Mouse (Mus musculus): ENCODE measurements at regions not wholly inside any gene's neighbourhood (a gene's known extent, or its start where the extent isn't known, plus 50 kb on each side); places are given as distances from the start of the nearest gene placed in this dataset.

DNA sequence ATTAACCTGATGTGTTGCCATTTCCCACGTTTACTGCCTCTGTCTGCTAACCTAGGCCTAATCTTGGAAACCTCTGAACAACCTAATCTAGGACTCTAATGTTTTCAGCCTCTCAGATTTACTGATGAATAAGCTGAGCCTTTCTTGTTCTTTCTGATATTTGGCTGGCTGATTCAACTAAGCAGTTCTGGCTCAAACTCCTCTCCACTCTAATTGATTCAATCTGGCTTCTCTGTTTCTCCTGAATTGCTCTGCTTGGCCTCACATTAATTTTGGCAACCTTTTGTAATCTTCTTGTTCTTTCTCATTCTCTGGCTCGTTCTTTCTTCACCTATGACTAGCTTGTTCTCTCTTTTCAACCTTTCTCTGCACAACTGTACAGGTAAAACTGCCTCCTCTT is 1561.2 kb upstream of the Zeb2 start:
- Histone ChIP-seq H3K9ac (no peak overlapping the region), H3K27ac (no peak overlapping the region), H3K27me3 (replicated peaks) (no peaks in the 10 kb centered on the region), H3K4me2 (replicated peaks) (no peak overlapping the region), H3K36me3 (no peaks in the 10 kb centered on the region), H3K4me3 (replicated peaks) (no peak overlapping the region), H3K4me1 (replicated peaks) (no peaks in the 10 kb centered on the region), H3K9me3 (no peaks in the 10 kb centered on the region)
- 59% methylated on average over 2 of the region's 2 CpGs for WGBS
- ATAC-seq: no peak

DNA sequence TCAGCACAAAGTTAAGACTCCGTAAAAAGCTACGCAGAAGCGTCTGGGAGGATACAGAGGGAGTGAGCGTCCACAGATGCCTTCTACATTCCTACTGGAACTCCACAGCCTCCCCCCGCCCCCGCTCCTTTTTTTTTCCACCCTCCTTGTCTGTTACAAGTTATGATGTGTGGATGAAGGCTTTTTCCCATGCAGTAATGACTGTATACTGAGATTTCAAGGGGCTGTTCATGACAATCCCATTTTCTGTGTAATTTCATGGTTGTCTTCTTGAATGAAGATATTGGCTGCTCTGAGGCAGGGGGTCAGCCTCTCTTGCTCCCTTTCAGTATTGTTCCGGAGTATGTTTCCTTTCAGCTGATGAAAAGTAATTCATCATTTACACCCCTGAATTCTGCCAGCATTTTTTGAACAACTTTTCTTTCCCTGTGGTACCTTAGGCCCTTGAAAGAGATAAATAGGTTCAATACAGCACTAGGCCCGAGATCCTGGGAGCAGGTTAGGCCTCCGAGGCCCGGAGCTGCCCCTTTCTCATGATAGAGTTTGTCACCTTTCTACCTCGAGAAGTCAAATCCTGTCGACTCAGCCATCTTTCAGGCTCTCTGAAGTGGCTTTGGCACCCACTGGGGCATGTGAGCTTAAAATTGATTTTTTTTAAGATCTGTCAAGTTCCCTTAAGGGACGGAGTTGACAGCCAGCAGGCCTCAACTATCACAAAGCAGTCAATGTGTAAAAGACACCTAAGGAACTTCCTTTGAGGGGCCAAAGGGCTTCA is 1552.5 kb upstream of the Zeb2 start:
- Histone ChIP-seq H3K27me3 (replicated peaks) (no peaks in the 10 kb centered on the region), H3K9ac (no peak overlapping the region), H3K27ac (no peak overlapping the region), H3K36me3 (no peaks in the 10 kb centered on the region), H3K4me3 (replicated peaks) (no peak overlapping the region), H3K9me3 (no peaks in the 10 kb centered on the region), H3K4me1 (replicated peaks) (no peaks in the 10 kb centered on the region), H3K4me2 (replicated peaks) (no peak overlapping the region)
- ATAC-seq: no peak
- WGBS: 73% methylated on average over 13 of the region's 13 CpGs

DNA sequence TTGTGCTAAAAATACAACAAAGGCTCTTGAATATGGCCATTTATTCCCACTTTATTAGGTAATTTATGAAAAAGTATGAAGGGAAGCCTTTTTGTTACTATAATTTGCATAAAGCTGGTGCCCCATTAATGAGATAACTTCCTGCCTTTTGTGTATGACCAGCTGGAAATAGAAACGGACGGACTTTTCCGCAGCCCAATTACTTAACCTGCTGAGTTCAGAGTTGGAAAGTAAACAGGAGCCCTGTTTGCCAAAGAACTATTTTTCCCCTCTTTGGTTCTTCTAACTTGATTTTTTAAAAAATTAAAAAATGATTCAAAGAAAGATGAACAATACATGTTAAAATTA is 1549.8 kb upstream of the Zeb2 start:
- Histone ChIP-seq H3K36me3 (no peaks in the 10 kb centered on the region), H3K27me3 (replicated peaks) (no peaks in the 10 kb centered on the region), H3K27ac (no peak overlapping the region), H3K4me3 (replicated peaks) (no peak overlapping the region), H3K4me1 (replicated peaks) (no peaks in the 10 kb centered on the region), H3K9me3 (no peaks in the 10 kb centered on the region), H3K9ac (no peak overlapping the region), H3K4me2 (replicated peaks) (no peak overlapping the region)
- ATAC-seq: no peak
- 66% methylated on average over 3 of the region's 3 CpGs for WGBS

DNA sequence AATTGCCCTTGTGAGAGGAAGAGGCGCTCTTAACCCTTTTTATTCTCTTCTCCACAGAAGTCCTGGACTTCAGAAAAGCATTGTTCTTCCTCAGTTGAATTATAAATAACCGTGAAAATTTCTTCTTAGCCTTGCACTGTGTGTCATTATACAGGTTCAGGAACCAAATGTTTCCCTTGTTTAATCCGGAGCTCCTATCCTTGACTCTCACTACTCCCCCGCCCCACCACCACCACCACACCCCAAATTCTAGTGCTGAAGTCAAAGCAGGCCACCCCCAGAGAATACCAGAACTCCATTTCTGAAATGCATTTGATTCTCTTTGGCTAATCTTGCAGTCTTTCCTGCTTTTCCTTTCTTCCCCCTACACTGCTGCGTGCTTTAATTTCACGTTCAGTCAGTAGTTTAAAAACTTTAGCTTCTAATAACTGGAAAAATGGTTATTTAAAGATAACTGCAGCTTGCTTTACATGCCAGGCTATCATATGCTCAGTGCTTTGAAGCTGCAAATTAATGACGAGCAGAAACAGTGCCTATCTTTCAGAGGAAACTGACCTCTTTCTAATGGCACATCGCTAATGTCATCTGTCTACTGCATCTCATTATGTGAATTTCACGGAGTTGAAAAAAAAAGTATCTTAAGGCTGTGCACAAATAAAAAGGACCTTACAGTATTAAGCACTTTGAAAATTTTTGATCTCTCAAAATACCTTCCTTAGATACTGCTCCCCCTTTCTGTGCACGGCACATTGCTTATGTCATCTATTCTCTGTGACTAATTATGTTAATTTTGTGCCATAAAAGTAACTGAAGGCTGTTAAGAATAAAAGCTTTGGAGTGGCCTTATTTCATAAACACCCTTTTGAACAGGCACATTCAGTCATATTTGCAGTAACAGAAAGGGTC is 1549.1 kb upstream of the Zeb2 start:
- Histone ChIP-seq H3K9ac (no peak overlapping the region), H3K4me2 (replicated peaks) (no peak overlapping the region), H3K36me3 (no peaks in the 10 kb centered on the region), H3K9me3 (no peaks in the 10 kb centered on the region), H3K27me3 (replicated peaks) (no peaks in the 10 kb centered on the region), H3K4me3 (replicated peaks) (no peak overlapping the region), H3K4me1 (replicated peaks) (no peaks in the 10 kb centered on the region), H3K27ac (no peak overlapping the region)
- WGBS: 68% methylated on average over 10 of the region's 10 CpGs
- no peak for ATAC-seq

DNA sequence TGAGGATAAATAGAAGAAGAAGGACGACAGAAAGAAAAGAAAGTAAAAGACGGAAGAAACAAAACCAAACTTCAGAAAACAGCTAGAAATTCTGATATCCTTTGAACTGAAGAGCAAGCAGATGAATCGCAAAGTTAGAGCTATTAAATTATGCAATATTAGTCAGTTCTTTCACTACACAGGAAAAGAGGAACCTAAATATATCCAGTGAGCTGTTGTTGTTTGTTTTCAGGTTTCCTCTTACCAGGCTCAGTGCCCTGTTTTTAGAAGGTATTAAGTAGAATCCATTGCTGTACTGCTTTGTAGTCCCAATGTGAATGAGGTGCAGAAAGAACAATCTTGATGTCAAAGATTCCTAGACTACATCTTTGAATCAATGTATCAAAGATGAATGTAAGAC is 1544.7 kb upstream of the Zeb2 start:
- Histone ChIP-seq H3K4me3 (replicated peaks) (no peak overlapping the region), H3K4me2 (replicated peaks) (no peak overlapping the region), H3K9me3 (no peaks in the 10 kb centered on the region), H3K36me3 (no peaks in the 10 kb centered on the region), H3K27ac (no peak overlapping the region), H3K4me1 (replicated peaks) (no peaks in the 10 kb centered on the region), H3K9ac (no peak overlapping the region), H3K27me3 (replicated peaks) (no peaks in the 10 kb centered on the region)
- ATAC-seq: no peak
- 79% methylated on average over 3 of the region's 3 CpGs for WGBS

DNA sequence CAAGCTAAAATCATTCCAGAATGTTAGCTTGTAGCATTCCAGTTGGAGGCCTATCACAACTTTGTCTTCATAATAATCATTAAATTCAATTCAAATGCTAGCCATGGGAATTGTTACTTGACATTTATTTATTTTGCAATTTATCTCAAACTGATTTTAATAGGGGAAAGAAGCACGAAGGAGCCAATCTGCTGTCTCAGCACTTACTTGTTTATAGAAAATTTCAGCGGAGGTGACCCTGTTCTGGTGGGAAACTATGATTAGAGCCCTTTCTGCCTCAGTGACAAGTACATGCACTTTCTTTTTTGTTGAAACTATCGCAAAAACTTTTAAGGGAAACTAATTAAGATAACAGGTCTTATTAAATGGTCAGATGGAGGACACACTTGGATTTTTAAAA is 1543.4 kb upstream of the Zeb2 start:
- no peak for ATAC-seq
- H3K4me2 ChIP-seq (replicated peaks): no peak overlapping the region

DNA sequence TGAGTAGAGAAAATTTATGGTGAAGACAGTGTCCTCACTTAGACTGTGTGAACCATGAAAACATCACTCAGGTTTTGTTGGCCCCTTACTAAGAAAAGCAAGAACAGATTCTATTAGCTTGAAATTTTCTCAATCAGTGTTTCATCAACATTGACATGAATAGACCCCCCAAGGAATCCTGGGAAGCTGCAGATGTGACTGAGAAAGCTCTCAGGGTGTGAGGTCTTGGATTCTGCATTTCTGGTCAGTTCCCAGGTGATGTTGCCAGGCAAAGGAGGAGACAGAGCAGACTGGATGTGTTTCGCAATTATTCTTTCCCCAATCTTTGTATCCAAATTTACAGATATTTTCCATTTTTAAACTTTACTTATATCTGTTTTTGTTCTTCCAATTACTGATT is 1538.1 kb upstream of the Zeb2 start:
- no peak for ATAC-seq
- H3K4me3 ChIP-seq (replicated peaks): no peak overlapping the region
- no peaks in the 10 kb centered on the region for H3K4me1 ChIP-seq (replicated peaks)
- 95% methylated on average over 1 of the region's 1 CpGs for WGBS
- no peaks in the 10 kb centered on the region for H3K36me3 ChIP-seq
- no peak overlapping the region for H3K4me2 ChIP-seq (replicated peaks)
- H3K9ac ChIP-seq: no peak overlapping the region
- no peaks in the 10 kb centered on the region for H3K27me3 ChIP-seq (replicated peaks)
- H3K9me3 ChIP-seq: no peaks in the 10 kb centered on the region
- H3K27ac ChIP-seq: no peak overlapping the region

More for the DNA sequence above, 1543.4 kb upstream of the Zeb2 start:
- WGBS: 71% methylated on average over 3 of the region's 3 CpGs
- Histone ChIP-seq H3K27ac (no peak overlapping the region), H3K9ac (no peak overlapping the region), H3K27me3 (replicated peaks) (no peaks in the 10 kb centered on the region), H3K4me1 (replicated peaks) (no peaks in the 10 kb centered on the region), H3K4me3 (replicated peaks) (no peak overlapping the region), H3K9me3 (no peaks in the 10 kb centered on the region), H3K36me3 (no peaks in the 10 kb centered on the region)

DNA sequence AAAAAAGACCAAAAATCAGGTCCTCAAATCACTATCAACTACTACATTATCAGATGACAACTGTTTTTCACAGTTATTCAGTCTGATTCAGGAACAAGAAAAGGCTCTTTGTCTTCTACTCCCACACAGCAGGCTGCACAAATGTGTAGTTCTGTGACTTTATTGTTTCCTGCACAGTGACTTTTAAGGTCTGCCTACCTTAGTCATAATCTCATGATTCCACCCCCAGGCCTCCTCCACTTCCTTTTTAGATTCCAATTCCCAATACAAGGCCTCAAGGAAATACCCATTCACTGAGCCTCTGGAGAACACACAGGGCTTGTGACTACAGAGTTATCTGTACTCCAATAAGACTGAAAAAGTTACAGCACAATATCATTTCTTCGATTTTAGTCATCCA is 1535.4 kb upstream of the Zeb2 start:
- Histone ChIP-seq H3K9ac (no peak overlapping the region), H3K4me3 (replicated peaks) (no peak overlapping the region), H3K27ac (no peak overlapping the region), H3K9me3 (no peaks in the 10 kb centered on the region), H3K4me1 (replicated peaks) (no peaks in the 10 kb centered on the region), H3K4me2 (replicated peaks) (no peak overlapping the region), H3K36me3 (no peaks in the 10 kb centered on the region), H3K27me3 (replicated peaks) (no peaks in the 10 kb centered on the region)
- no peak for ATAC-seq
- 80% methylated on average over 1 of the region's 1 CpGs for WGBS

DNA sequence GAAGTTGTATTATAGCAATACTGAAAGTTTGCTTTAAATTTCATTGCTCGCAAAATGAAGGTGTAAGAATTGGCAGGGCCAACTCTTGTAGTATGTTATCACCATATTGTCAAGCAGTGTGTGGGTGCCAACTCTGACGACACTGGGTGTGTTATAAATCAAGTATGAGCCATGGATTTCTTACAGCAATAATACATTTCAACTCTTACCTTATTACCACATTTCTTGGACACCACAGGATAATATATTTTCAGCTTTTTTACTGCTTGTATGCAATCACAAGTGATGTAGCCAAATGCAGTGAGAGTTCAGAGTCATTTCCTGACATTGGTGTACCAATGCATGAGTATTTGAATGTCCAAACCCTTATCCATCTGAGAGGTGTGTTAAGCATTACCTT is 1529.2 kb upstream of the Zeb2 start:
- no peak overlapping the region for H3K27ac ChIP-seq
- ATAC-seq: no peak
- H3K36me3 ChIP-seq: no peaks in the 10 kb centered on the region
- H3K9ac ChIP-seq: no peak overlapping the region
- no peak overlapping the region for H3K4me2 ChIP-seq (replicated peaks)
- no peaks in the 10 kb centered on the region for H3K27me3 ChIP-seq (replicated peaks)
- no peaks in the 10 kb centered on the region for H3K4me1 ChIP-seq (replicated peaks)
- WGBS: 83% methylated on average over 2 of the region's 2 CpGs
- H3K4me3 ChIP-seq (replicated peaks): no peak overlapping the region
- no peaks in the 10 kb centered on the region for H3K9me3 ChIP-seq

DNA sequence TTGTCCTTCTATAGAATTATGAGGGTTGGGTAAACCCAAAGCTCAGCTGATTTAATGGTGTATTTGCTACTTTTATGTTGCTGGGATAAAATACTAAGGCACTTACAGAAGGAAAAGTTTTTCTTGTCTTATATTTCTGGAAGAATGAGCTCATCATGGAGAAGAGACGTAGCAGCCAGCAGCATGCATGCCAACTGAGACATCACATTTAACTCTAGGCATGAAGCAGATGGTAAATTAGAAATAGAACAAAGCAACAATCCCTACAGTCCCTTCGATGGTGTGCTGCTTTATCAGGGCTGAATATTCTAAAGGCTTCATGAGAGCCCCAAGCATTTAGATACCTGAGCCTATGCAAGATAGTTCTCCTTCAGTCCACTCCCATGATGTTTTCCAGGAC is 1492.0 kb upstream of the Zeb2 start:
- Histone ChIP-seq H3K4me3 (replicated peaks) (no peak overlapping the region), H3K36me3 (no peaks in the 10 kb centered on the region), H3K4me1 (replicated peaks) (no peaks in the 10 kb centered on the region), H3K27me3 (replicated peaks) (no peaks in the 10 kb centered on the region), H3K9me3 (no peaks in the 10 kb centered on the region), H3K4me2 (replicated peaks) (no peak overlapping the region), H3K27ac (no peak overlapping the region), H3K9ac (no peak overlapping the region)
- ATAC-seq: no peak
- 78% methylated on average over 2 of the region's 2 CpGs for WGBS

DNA sequence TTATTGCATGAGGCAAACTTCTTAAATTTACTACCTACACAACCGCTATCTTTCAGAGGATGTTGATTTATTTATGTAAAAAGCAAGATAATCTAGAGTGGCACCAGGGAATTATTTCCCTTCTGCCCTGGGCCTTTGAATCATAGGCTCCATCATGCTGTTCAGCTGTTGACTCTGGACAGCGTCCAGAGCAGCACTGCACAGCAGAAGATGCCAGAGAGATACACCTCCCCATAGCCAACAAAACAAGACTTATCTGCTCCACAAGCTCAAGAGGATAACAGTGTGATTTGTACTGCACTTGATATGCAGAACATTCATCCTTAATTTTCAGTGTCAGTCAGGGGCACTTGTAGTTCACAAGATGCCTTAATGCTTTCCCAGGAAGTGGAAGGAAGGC is 1464.6 kb upstream of the Zeb2 start:
- Histone ChIP-seq H3K36me3 (no peaks in the 10 kb centered on the region), H3K27me3 (replicated peaks) (no peaks in the 10 kb centered on the region), H3K4me3 (replicated peaks) (no peak overlapping the region), H3K4me2 (replicated peaks) (no peak overlapping the region), H3K4me1 (replicated peaks) (no peaks in the 10 kb centered on the region), H3K27ac (no peak overlapping the region), H3K9ac (no peak overlapping the region), H3K9me3 (no peaks in the 10 kb centered on the region)
- no peak; the same call in 1 of the 2 replicates for ATAC-seq
- WGBS: 37% methylated on average over 2 of the region's 2 CpGs

DNA sequence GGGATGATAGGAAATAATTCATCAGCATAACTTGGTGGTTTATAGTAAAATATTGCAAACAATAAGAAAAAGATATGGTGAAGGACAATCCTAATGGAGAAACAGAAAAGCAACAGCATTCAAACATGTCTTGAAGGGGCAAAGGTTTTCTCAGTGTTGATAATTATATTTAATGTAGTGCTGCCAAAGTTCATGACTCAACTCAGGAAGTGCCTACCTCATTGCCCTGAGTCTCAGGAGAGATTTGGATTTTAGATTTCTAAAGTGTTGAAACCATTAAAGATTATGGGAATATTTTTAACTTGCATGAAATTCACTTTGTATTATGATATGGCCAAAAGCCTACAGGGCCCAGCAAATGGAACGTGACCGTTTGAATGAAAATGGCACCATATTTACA is 1453.2 kb upstream of the Zeb2 start:
- Histone ChIP-seq H3K9ac (no peak overlapping the region), H3K27ac (no peak overlapping the region), H3K4me3 (replicated peaks) (no peak overlapping the region), H3K27me3 (replicated peaks) (no peaks in the 10 kb centered on the region), H3K4me1 (replicated peaks) (no peaks in the 10 kb centered on the region), H3K36me3 (no peaks in the 10 kb centered on the region), H3K4me2 (replicated peaks) (no peak overlapping the region), H3K9me3 (no peaks in the 10 kb centered on the region)
- 91% methylated on average over 2 of the region's 2 CpGs for WGBS
- ATAC-seq: no peak

DNA sequence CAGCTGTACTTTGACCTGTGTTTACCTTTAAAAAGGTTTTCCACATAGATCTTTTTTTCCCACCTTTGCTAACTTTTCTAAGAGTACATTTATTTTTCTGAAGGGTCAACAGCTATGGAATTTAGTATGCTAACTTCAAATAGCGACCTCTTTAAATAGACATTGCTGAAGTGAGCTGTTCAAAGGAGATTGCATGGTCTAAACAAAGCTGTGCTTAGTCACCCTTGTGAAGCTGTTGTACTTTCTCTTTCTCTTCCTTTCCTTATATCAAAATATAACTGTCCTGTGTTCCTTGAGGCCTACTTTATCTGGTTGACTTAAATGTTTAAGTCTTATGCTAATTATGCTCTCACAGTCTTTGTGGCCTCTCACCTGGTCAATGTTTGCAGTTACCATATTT is 1416.2 kb upstream of the Zeb2 start:
- Histone ChIP-seq H3K27ac (no peak overlapping the region), H3K9ac (no peak overlapping the region), H3K36me3 (no peaks in the 10 kb centered on the region), H3K4me2 (replicated peaks) (no peak overlapping the region), H3K4me1 (replicated peaks) (no peaks in the 10 kb centered on the region), H3K27me3 (replicated peaks) (no peaks in the 10 kb centered on the region), H3K4me3 (replicated peaks) (no peak overlapping the region), H3K9me3 (no peaks in the 10 kb centered on the region)
- ATAC-seq: no peak
- WGBS: 37% methylated on average over 1 of the region's 1 CpGs

Measured in intestine, embryonic 15.5 days (tissue).